Mouse (Mus musculus) lung, embryonic 14.5 days (tissue): ENCODE data around the gene Tstd1. TPM values are rescaled to one million over a fixed set of nuclear protein-coding genes. Genes with fewer than 3 reads are reported as not detected.

Experiments used
- ATAC-seq: fragments of 200-750 bp; cut with Nextera tagmentation; 2 replicates; pipeline ENCODE4 v1.8.0; 2017; ENCODE audit warnings: mild to moderate bottlenecking, moderate TSS enrichment, moderate library complexity; ENCODE audit not compliant: insufficient read depth
- DNase-seq: peaks from one replicate; pipeline ENCODE4 v3.0.0-alpha.2; 2015
- H3K27ac ChIP-seq: fragments of 300-500 bp; sonication (generic); 2 replicates; pipeline ENCODE4 v1.5.1; 2014; ENCODE audit warnings: low read depth, mild to moderate bottlenecking, moderate library complexity
- H3K27me3 ChIP-seq: fragments of 300-500 bp; sonication (generic); 2 replicates; pipeline ENCODE4 v1.6.1; 2014; ENCODE audit warnings: low read length, control low read depth; ENCODE audit not compliant: insufficient read depth
- H3K36me3 ChIP-seq: fragments of 300-500 bp; sonication (generic); 2 replicates; pipeline ENCODE4 v1.6.1; 2014; ENCODE audit warnings: control low read depth; ENCODE audit not compliant: insufficient read depth
- H3K4me1 ChIP-seq: fragments of 300-500 bp; sonication (generic); 2 replicates; pipeline ENCODE4 v1.6.1; 2014; ENCODE audit warnings: antibody characterized with exemption, control low read depth; ENCODE audit not compliant: insufficient read depth
- H3K4me2 ChIP-seq: fragments of 300-500 bp; sonication (generic); 2 replicates; pipeline ENCODE4 v1.6.1; 2014; ENCODE audit warnings: mild to moderate bottlenecking
- H3K4me3 ChIP-seq: fragments of 300-500 bp; sonication (generic); 2 replicates; pipeline ENCODE4 v1.5.1; 2014; ENCODE audit warnings: low read depth, low read length
- H3K9ac ChIP-seq: fragments of 300-500 bp; sonication (generic); 2 replicates; pipeline ENCODE4 v1.6.1; 2014
- H3K9me3 ChIP-seq: fragments of 300-500 bp; sonication (generic); 2 replicates; pipeline ENCODE4 v1.6.1; 2016; ENCODE audit warnings: low read depth, low read length, control low read depth
- CTCF ChIP-seq: IDR thresholded peaks from 2 replicates; pipeline ENCODE4 v1.5.1; 2016; ENCODE audit warnings: antibody characterized with exemption, low read depth
- WGBS: fragments of 180-500 bp; shearing (Covaris S2); extraction: QIAGEN DNeasy Blood & Tissue Kit; methylation state at CpG from one replicate; pipeline ENCODE4 v1.1.7; 2014; 5-methylcytosine and 5-hydroxymethylcytosine counted together
- polyA plus RNA-seq: library from polyadenylated mRNA; unstranded; fragments of >200 nt; fragmentation: Nextera tagmentation; extraction: Ambion mirVana; gene quantifications from 2 replicates; pipeline ENCODE4 v1.2.1, GENCODE M21; 2014

Gene Tstd1
- polyA plus RNA-seq, 1 experiment from 2014 or later, result 3.4 TPM

DNA sequence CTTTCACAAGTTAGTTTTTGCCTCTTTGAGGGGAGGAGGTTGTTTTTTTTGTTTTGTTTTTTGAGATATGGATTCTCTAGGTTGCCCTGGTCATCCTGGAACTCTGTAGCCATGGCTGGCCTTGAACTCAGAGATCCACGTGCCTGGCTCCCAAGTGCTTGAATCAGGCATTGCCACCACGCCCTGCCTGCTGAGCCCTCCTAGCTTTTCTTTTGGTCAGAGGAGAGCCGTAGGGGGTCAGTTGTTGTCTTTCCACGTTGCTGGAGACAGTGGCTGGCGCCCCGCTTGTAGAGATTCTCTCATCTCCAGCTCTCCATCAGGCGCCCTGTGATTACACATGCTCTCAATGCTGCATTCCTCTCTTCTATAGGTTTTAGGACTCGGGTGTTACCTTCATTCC, 5.1 kb upstream of the Tstd1 start:
- Histone ChIP-seq H3K27me3 (no peaks in the 10 kb centered on the region), H3K4me3 (no peak overlapping the region), H3K9ac (no peak overlapping the region), H3K4me1 (no peaks in the 10 kb centered on the region), H3K9me3 (no peaks in the 10 kb centered on the region), H3K36me3 (peaks cover 45% of the 10 kb centered on the region), H3K4me2 (no peak overlapping the region), H3K27ac (no peak overlapping the region)
- no peak for ATAC-seq
- WGBS, result 76% methylated on average over 8 of the region's 8 CpGs
- DNase-seq, result no peak
- TF ChIP-seq CTCF, result no peak

DNA sequence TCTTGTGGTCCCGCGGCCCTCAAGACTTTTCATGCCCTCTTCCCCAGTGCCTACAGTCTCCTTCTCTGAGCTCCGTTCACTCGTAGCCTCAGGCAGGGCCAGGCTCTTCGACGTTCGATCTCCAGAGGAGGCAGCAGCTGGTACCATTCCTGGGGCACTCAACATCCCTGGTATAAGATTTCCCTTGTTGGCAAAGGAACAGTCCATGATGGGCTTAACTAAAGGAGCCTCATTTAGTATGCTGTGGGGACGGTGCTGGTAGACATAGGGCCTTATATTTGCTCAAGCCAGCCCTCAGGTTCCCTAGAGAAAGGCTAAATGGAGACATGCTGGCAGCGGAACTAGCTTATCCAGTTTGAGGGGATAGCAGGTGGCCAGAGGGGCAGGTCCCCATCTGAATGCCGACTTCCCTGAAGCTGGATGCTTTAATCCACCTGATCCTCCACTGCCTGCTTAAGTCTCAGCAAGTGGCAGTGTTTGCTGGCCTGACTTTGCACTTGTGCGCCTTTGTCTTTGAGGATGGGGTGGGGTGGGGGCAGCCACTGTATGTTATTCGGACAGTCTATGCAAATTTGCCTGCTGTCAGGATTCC, 715 bp downstream of the Tstd1 start:
- no peak overlapping the region for H3K9ac ChIP-seq
- H3K4me1 ChIP-seq, result no peaks in the 10 kb centered on the region
- peak overlapping the region; percentile 79 for H3K27ac ChIP-seq
- H3K9me3 ChIP-seq, result no peaks in the 10 kb centered on the region
- WGBS, result 44% methylated on average over 12 of the region's 12 CpGs
- H3K4me2 ChIP-seq, result no peak overlapping the region
- peaks cover 65% of the 10 kb centered on the region for H3K36me3 ChIP-seq
- no peak overlapping the region for H3K4me3 ChIP-seq
- ATAC-seq, result peak; percentile 69
- TF ChIP-seq CTCF, result no peak
- no peaks in the 10 kb centered on the region for H3K27me3 ChIP-seq
- peak; percentile 67 for DNase-seq

DNA sequence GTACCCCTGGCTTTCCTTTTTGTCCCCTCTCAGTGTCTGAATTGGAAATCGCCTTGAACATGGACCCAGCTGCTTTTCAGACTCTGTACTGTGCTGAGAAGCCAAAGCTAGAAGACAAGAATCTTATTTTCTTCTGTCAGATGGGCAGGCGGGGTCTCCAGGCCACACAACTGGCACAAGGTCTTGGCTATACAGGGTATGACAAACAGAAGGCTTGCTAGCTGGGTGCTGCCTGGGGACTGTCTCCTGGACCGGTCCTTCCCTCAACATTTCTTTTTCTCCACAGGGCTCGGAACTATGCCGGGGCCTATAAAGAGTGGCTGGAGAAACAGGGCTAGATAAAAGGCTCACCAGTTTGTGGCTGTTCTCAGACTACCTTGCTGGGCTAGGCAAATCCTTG, 1.2 kb downstream of the Tstd1 start:
- ATAC-seq (peak; percentile 15; the same call in 1 of the 2 replicates), DNase-seq (no peak)
- no peaks in the 10 kb centered on the region for H3K9me3 ChIP-seq
- peaks cover 60% of the 10 kb centered on the region for H3K36me3 ChIP-seq
- H3K27ac ChIP-seq, result peak overlapping the region; percentile 31; the same call in 1 of the 2 replicates
- WGBS, result 69% methylated on average over 5 of the region's 5 CpGs
- H3K9ac ChIP-seq, result no peak overlapping the region
- H3K4me2 ChIP-seq, result no peak overlapping the region
- H3K4me3 ChIP-seq, result no peak overlapping the region
- no peaks in the 10 kb centered on the region for H3K27me3 ChIP-seq
- 0 out of 2 replicates have a peak, but pooled peaks cover 3% of the 10 kb centered on the region for H3K4me1 ChIP-seq
- TF ChIP-seq CTCF, result no peak

DNA sequence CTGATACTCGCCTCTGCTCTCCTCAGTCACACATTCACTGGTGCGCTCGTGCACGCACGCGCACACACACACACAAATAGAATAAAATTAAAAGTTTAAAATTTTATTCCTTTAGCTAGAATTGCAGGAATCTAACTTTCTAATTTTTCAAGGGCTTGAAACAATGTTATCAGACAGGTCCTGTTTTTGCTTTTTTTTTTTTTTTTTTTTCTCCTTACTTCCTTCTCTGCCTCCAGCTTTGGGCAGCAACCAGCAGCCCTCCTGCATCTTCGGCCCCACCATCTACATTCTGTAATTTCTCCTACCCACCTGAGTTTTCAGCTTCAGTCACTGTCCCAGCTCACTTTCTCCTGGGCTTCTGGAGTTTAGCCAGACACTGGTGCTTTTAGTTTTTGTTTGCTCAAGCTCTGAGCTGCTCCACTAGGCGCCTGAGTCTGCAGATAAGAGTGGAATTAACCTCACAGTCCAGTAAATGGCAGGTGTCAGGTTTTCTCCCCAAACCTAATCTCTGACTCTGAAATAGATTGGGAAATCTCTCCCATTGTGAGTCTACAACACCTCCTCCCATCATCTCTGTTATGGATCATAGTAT, 3.9 kb downstream of the Tstd1 start:
- DNase-seq (peak; percentile 59), ATAC-seq (no peak)
- Histone ChIP-seq H3K36me3 (peaks cover 33% of the 10 kb centered on the region), H3K4me3 (no peak overlapping the region), H3K4me1 (0 out of 2 replicates have a peak, but pooled peaks cover 5% of the 10 kb centered on the region), H3K4me2 (no peak overlapping the region), H3K9me3 (no peaks in the 10 kb centered on the region), H3K9ac (no peak overlapping the region), H3K27ac (no peak overlapping the region), H3K27me3 (no peaks in the 10 kb centered on the region)
- 70% methylated on average over 8 of the region's 8 CpGs for WGBS
- TF ChIP-seq CTCF, result no peak

DNA sequence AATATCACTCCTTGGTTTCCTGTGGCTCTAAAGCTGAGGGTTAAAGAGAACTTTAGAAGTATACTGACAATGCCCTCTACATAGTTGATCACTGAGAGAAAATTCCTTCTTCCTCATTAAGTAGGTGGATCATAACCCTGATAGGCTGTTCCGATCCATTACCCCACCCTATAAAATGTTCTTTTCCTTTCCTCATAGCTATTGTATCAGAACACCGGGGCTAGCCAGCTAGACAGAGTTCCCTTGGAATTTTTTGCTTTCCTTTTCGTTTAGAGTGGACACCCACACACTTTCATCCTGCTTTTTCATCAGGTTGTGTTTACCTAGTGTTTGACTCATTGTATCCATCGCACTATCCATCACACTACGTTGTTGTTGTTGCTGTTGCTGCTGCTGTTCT, 6.0 kb downstream of the Tstd1 start:
- Histone ChIP-seq H3K9me3 (no peaks in the 10 kb centered on the region), H3K27ac (no peak overlapping the region), H3K36me3 (peaks cover 13% of the 10 kb centered on the region), H3K9ac (no peak overlapping the region), H3K4me2 (no peak overlapping the region), H3K4me1 (0 out of 2 replicates have a peak, but pooled peaks cover 5% of the 10 kb centered on the region), H3K4me3 (no peak overlapping the region), H3K27me3 (no peaks in the 10 kb centered on the region)
- no peak for TF ChIP-seq CTCF
- peak; percentile 19 for DNase-seq
- no peak for ATAC-seq
- 42% methylated on average over 5 of the region's 5 CpGs for WGBS

DNA sequence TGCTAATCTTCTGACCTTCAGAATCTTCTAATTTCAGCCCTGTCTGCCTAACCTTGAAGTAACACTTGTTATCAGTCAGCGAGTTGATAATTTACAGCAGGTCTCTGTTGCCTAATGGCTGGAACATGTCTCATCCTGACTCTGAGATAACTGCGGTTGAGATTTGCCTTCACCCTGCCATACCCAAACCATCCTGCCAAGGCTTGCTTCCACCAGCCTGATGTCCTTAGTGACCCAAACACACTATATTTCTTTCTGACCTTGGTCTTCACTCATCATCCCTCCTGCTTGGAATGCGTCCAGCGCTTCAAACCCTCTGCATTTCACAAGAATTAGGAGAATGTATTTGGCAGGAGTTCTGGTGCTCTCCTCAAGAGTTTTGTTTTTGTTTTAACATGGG, 6.5 kb downstream of the Tstd1 start:
- Histone ChIP-seq H3K4me1 (0 out of 2 replicates have a peak, but pooled peaks cover 5% of the 10 kb centered on the region), H3K27me3 (no peaks in the 10 kb centered on the region), H3K9ac (no peak overlapping the region), H3K4me3 (no peak overlapping the region), H3K27ac (no peak overlapping the region), H3K4me2 (no peak overlapping the region), H3K9me3 (no peaks in the 10 kb centered on the region), H3K36me3 (peaks cover 8% of the 10 kb centered on the region; the same call in 1 of the 2 replicates)
- ATAC-seq (no peak), DNase-seq (peak; percentile 72)
- TF ChIP-seq CTCF, result no peak
- WGBS, result 35% methylated on average over 4 of the region's 4 CpGs

DNA sequence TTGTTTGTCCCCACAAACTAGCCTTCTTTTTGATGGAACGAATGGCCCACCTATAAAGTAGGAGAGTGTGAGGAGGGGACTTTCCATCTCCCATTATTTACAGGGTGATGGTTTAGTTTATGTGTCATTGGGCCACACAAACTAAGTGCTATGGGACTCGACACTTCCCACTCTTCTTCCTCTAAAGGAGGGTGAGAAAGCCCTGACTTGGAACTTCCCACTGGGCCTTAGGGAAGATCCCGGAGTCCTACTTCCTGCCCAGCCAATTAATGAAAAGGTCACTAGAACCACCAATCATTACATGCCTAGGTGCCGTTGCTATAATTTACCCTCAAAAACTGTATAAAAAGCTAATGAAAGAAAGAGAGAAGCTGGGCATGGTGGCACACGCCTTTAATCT, 13.5 kb downstream of the Tstd1 start:
- Histone ChIP-seq H3K4me1 (peaks cover 6% of the 10 kb centered on the region; the same call in 1 of the 2 replicates), H3K4me2 (no peak overlapping the region), H3K27ac (no peak overlapping the region), H3K9ac (no peak overlapping the region), H3K27me3 (no peaks in the 10 kb centered on the region), H3K4me3 (no peak overlapping the region), H3K9me3 (no peaks in the 10 kb centered on the region), H3K36me3 (no peaks in the 10 kb centered on the region)
- WGBS, result 76% methylated on average over 5 of the region's 5 CpGs
- ATAC-seq, result no peak
- no peak for TF ChIP-seq CTCF
- DNase-seq, result no peak
